Mouse (Mus musculus): ENCODE data around the gene Gdpd1.
"Not testable (repeated sequence)": the region's sequence is repeated elsewhere in the genome, so short reads cannot be mapped to it uniquely, and the experiment has no call there.

Gene Gdpd1

DNA sequence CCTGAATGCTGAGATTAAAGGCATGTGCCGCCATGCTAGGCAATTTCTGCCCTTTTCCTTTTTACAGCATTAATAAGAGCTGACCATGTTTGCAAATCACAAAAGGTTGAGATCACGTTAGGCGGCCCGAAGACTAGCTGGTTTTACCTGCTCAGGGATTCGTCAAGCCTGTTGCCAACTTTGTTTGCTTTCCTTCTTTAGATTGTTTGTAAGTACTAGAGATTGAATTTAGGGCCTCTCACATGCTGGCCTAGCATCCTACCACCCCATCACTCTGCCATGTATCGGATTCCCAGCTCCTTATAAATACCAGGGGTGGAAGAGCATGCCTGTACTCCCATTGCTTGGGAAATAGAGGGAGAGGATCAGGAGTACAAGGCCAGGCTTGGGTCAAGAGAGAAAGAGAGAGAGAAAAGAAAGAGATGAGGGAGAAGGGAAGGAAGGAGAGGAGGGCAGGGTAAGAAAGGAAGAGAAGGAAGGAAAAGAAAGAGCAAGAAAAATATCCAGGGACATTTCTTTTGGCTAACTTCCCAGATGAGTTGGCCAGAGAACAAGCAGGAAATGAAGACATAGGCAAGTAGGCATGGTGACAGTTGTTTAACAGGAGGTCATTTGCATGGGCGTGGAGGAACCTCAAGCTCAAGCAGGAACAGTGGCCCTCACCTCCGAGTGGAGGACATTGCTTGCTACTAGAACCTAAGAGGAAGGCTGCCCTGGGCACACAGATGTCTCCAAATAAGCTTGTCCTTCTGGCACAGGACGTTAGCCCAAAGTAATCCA lies 47.6 kb downstream of the Gdpd1 start:
- in situ Hi-C loops (cut with MboI), result no loop called here

GRCm38 (mm10) chr11:87025351-87025750 lies 48.5 kb downstream of the Gdpd1 start:
- in situ Hi-C loops (cut with MboI), result no loop called here

GRCm38 (mm10) chr11:87023240-87023639 lies 50.6 kb downstream of the Gdpd1 start:
- in situ Hi-C loops (cut with MboI), result not testable (repeated sequence)

GRCm38 (mm10) chr11:87022765-87023164 lies 51.1 kb downstream of the Gdpd1 start:
- in situ Hi-C loops (cut with MboI), result no loop called here

DNA sequence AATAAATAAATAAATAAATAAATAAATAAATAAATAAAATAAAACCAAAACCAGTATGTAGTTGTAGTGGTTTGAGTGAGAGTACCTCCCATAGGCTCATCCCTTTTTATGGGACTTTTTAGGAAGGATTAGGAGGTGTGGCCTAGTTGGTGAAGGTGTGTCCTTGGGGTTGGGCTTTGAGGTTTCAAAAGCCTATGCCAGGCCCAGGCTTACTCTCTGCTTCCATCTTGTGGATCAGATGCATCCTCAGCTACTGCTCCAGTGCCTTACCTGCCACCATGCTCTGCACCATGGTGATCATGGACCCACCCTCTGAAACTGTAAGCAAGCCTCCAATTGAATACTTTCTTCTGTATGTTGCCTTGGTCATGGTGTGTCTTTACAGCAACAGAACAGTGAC lies 52.3 kb downstream of the Gdpd1 start:
- in situ Hi-C loops (cut with MboI), result no loop called here

- in situ Hi-C loops (cut with MboI), result no loop called here
Measured at GRCm38 (mm10) chr11:87020449-87020848, 53.4 kb downstream of the Gdpd1 start.

GRCm38 (mm10) chr11:87019431-87019830 lies 54.4 kb downstream of the Gdpd1 start:
- in situ Hi-C loops (cut with MboI), result no loop called here

DNA sequence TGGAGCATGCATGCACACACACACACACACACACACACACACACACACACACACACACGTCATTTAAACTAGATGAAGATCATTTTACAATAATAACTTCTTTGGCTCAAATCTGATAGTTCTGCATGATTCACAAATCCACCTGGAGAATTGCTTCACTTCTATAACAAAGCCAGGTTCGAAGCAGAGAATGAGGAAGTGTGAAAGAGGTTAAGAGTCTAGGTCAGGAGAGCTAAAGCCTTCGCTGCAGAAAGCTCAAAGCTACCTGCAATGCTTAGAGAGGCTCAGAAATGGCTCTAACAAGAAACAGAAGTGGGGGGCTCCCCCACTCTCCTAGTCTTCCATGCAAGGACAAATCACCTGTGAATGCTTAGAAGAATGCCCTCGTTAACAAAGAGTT lies 55.8 kb downstream of the Gdpd1 start:
- in situ Hi-C loops (cut with MboI), result no loop called here

DNA sequence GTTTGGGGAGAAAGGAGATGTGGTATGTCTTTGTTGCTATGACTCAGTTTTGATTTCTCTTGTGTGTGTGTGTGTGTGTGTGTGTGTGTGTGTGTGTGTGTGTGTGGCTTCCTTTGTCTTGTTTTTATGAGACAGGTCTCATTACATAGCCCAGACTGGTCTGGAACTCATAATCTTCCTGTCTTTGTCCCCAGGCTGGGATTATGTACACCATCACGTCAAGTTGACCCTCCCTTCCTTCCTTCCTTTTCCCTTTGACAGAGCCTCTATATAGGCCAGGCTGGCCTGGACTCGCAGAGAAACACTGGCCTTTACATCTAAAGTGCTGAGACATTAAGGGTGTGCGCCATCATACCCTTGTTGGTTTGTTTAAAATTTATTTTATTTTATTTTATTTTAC lies 58.2 kb downstream of the Gdpd1 start:
- in situ Hi-C loops (cut with MboI), result no loop called here

- in situ Hi-C loops (cut with MboI), result no loop called here
Measured at GRCm38 (mm10) chr11:87010476-87010875, 63.4 kb downstream of the Gdpd1 start.

DNA sequence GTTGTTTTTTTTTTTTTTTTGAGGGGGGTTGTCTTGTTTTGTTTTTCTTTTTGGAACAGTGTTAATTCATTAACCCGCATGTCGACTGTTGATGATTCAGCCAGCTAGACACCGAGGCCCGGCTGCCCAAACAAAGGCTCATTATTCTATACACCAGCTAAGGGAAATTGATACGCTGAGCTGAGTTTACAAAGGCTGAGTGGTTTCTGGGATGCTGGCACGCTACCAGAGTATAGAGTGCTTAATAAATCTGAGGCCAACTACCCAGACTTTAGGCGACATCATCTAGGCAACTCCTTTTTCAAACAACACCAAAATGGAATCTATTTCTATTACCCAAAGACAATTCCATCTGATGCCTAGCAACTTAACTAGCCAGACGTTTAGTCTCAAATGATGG lies 66.5 kb downstream of the Gdpd1 start:
- in situ Hi-C loops (cut with MboI), result no loop called here

DNA sequence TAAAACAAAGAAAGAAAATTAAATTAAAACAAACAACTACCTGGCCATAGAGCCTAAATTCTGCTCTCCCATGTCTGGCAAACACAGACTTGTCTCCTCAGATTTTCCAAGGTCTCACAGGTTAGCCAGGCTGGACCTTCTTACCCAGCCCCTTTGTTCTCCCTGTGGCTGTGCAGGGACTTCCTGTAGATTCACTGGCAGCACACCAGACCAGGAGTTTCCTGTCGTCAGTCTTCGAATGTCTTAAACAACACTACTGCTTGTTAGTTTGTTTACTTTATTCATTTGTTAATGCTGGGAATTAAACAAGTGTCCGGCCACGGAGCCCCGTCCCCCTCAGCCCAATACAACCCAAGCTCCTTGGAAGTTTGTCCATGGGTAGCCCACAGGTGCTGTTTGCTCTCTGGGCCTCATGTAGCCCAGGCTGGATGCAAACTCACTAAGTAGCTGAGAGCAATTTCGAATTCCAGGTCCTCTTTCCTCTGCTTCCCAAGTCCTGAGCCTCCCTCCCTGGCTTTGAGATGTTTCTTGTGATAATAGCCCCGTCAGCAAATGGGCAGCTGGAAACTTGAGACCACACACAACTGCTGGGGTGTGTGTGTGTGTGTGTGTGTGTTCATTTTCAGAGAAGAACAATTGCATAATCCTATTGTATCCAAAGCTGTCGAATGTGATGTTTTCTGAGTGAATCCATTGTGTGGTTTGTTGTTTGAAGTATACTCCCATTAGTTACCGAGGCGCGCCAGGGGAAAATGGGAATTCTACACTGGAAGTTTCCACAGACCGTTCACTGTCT lies 68.7 kb downstream of the Gdpd1 start:
- in situ Hi-C loops (cut with MboI), result no loop called here

DNA sequence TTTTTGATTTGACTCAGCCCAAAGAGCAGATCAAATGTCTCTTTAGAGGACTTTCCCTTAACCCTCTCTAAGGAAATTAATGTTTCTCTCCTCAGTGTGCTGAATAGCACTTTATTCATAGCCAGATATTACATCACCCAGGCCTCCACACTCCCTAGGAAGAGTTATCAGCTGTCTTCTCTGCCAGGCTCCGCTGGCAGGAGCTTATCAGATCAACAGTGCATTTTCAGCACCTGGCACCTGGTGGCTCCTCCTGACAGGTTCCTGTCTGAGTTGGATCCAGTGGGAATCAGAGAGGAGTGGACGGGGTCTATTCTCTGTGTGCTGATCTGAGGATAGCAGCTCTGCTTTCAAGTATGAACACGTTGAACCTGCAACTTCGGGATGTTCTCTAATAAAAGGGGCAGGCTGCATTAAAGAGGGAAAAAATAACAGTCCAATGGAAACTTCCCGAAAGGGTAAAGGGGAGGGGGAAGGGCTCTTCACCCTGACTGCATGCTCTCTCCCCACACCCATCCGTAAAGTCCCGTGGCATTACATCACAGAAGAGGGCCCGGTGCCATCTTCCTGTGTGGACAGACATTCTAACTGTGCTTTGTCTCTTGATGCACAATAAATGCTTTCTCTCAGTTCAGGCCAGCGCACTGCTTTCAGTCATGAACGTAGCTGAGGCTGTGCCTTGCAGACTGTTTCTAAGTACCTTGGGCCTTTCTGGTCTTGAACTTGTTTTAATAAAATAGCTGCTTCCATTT lies 71.6 kb downstream of the Gdpd1 start:
- in situ Hi-C loops (cut with MboI), result no loop called here

GRCm38 (mm10) chr11:87001217-87001616 lies 72.6 kb downstream of the Gdpd1 start:
- in situ Hi-C loops (cut with MboI), result no loop called here

DNA sequence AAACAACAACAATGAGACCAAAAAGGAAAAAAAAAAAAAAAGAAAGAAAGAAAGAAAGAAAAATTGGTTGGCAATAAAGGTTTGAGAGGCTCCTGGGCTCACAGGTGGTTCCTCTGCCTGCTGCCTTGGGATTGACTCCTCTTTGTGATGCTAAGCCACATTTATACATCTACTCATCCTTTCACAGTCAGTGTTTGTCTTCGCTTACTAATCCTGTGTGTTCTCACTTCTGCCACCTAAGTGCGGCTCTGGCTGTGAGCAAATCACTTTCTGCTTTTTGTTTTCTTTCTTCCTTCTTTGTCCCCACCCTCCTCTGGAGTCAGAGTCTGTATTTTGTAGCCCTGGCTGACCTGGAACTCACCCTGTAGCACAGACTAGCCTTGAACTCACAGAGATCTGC lies 77.6 kb downstream of the Gdpd1 start:
- in situ Hi-C loops (cut with MboI), result no loop called here

GRCm38 (mm10) chr11:86995625-86996221 lies 78.1 kb downstream of the Gdpd1 start:
- in situ Hi-C loops (cut with MboI), result no loop called here

- in situ Hi-C loops (cut with MboI), result no loop called here
Measured at GRCm38 (mm10) chr11:86994791-86995624, 78.9 kb downstream of the Gdpd1 start.

GRCm38 (mm10) chr11:86994330-86994729 lies 79.5 kb downstream of the Gdpd1 start:
- in situ Hi-C loops (cut with MboI), result no loop called here

- in situ Hi-C loops (cut with MboI), result no loop called here
Measured at GRCm38 (mm10) chr11:86993041-86994037, 80.5 kb downstream of the Gdpd1 start, which contains the start of gene Ypel2. Gene Ypel2 (minus strand): TSS chr11:86993707.

- in situ Hi-C loops (cut with MboI), result no loop called here
Measured at GRCm38 (mm10) chr11:86992461-86992988, 81.3 kb downstream of the Gdpd1 start.
